Comparison of ENCODE assay signal across 9 mouse cellular contexts in genomic region chr1:127203231-127203764, GRCm38 (mm10). TPM values are rescaled to one million over a fixed set of nuclear protein-coding genes. Genes with fewer than 3 reads are reported as not detected.
DNase-seq lines count a peak whose midpoint lies in the region; ATAC-seq lines count a peak whose summit lies in the region.
"Had no signal": no experiment of that assay in that cellular context is flagged by ENCODE, and none has a peak within 500 bp of the region (broad histone marks: within the 10 kb centered on the region; RNA-seq: fewer than 3 reads in every experiment).

No protein-coding gene starts in this region.

- 66% methylated on average over 4 of the region's 4 CpGs for WGBS in midbrain, embryonic 14.5 days
- 59% methylated on average over 4 of the region's 4 CpGs for WGBS in midbrain, embryonic 15.5 days
- WGBS in forebrain, embryonic 16.5 days: 68% methylated on average over 4 of the region's 4 CpGs

- no peak overlapping the region for H3K4me3 ChIP-seq in midbrain, embryonic 14.5 days (replicated peaks; ENCODE audit: low read depth, low read length)
- H3K4me3 ChIP-seq in midbrain, embryonic 15.5 days: no peak overlapping the region
- H3K4me3 ChIP-seq in forebrain, embryonic 16.5 days (replicated peaks; ENCODE audit: low read length): no peak overlapping the region

- H3K27me3 ChIP-seq in midbrain, embryonic 14.5 days (ENCODE audit: control insufficient read depth, insufficient read depth, low read length): no peaks in the 10 kb centered on the region
- H3K27me3 ChIP-seq in midbrain, embryonic 15.5 days (replicated peaks): no peaks in the 10 kb centered on the region
- H3K27me3 ChIP-seq in forebrain, embryonic 16.5 days (replicated peaks; ENCODE audit: control insufficient read depth, insufficient read depth, low read length): no peaks in the 10 kb centered on the region

- DNase-seq in gastrocnemius, adult 18-20 months (ENCODE audit: low spot score): peak; percentile 44
- no peak for DNase-seq in gastrocnemius, postnatal 25 days
- DNase-seq in midbrain, embryonic 14.5 days: peak; percentile 82
- peak; percentile 55 to 63 for DNase-seq in cerebellum, adult 18-20 months
- peak; percentile 52 for DNase-seq in layer of hippocampus, adult 9-10 months (ENCODE audit: low spot score)
- DNase-seq in right cerebral cortex, postnatal 4 days: peak; percentile 25

- no peak overlapping the region for H3K27ac ChIP-seq in midbrain, embryonic 14.5 days (replicated peaks; ENCODE audit: low read depth, low read length)
- H3K27ac ChIP-seq in midbrain, embryonic 15.5 days: no peak overlapping the region
- H3K27ac ChIP-seq in forebrain, embryonic 16.5 days (ENCODE audit: low read length): no peak overlapping the region
- H3K27ac ChIP-seq: liver, embryonic 14.5 days had no signal

- no peak overlapping the region for H3K9ac ChIP-seq in midbrain, embryonic 14.5 days (replicated peaks; ENCODE audit: low read length)
- H3K9ac ChIP-seq in midbrain, embryonic 15.5 days: no peak overlapping the region
- H3K9ac ChIP-seq in forebrain, embryonic 16.5 days (replicated peaks; ENCODE audit: low read depth, low read length): no peak overlapping the region
- H3K9ac ChIP-seq: liver, embryonic 14.5 days had no signal

- no peak overlapping the region for H3K4me2 ChIP-seq in midbrain, embryonic 14.5 days (ENCODE audit: low read length)
- no peak overlapping the region for H3K4me2 ChIP-seq in midbrain, embryonic 15.5 days
- H3K4me2 ChIP-seq in forebrain, embryonic 16.5 days (ENCODE audit: low read length): no peak overlapping the region

- peaks cover 16% of the 10 kb centered on the region for H3K4me1 ChIP-seq in midbrain, embryonic 14.5 days (ENCODE audit: control insufficient read depth, insufficient read depth, low read length)
- peaks cover 20% of the 10 kb centered on the region for H3K4me1 ChIP-seq in midbrain, embryonic 15.5 days
- H3K4me1 ChIP-seq in forebrain, embryonic 16.5 days (replicated peaks; ENCODE audit: control insufficient read depth, insufficient read depth, low read length): peaks cover 21% of the 10 kb centered on the region

- ATAC-seq in midbrain, embryonic 14.5 days (ENCODE audit: low FRiP score, low TSS enrichment): no peak
- no peak for ATAC-seq in midbrain, embryonic 15.5 days (replicated peaks)
- no peak for ATAC-seq in forebrain, embryonic 16.5 days

- H3K9me3 ChIP-seq in midbrain, embryonic 14.5 days (ENCODE audit: control insufficient read depth, low read length): no peaks in the 10 kb centered on the region
- H3K9me3 ChIP-seq in midbrain, embryonic 15.5 days: no peaks in the 10 kb centered on the region
- H3K9me3 ChIP-seq in forebrain, embryonic 16.5 days (ENCODE audit: control insufficient read depth, low read length): no peaks in the 10 kb centered on the region

- no peaks in the 10 kb centered on the region for H3K36me3 ChIP-seq in midbrain, embryonic 14.5 days (ENCODE audit: control insufficient read depth, insufficient read depth, low read length)
- H3K36me3 ChIP-seq in midbrain, embryonic 15.5 days (replicated peaks): no peaks in the 10 kb centered on the region
- no peaks in the 10 kb centered on the region for H3K36me3 ChIP-seq in forebrain, embryonic 16.5 days (ENCODE audit: control insufficient read depth, insufficient read depth)

RNA-seq across cellular contexts. Expression of gene Mgat5, which starts 1.5 kb away (rescaled TPM):
- 1 to 10 TPM in 1 of 2 experiments, under 1 TPM in 1; 0.78 to 1.4 TPM for total RNA-seq in gastrocnemius, adult 18-20 months (2021)
- total RNA-seq in gastrocnemius, postnatal 25 days (2021): 1 to 10 TPM; 1.3 to 1.8 TPM
- 18.3 and 21.4 TPM in 2 replicates for polyA plus RNA-seq in midbrain, embryonic 14.5 days (2014; fragmentation: Nextera tagmentation; extraction: Ambion mirVana)
- polyA plus RNA-seq in midbrain, embryonic 15.5 days (2015; fragmentation: Nextera tagmentation; extraction: Ambion mirVana): 15.0 and 17.0 TPM in 2 replicates
- polyA plus RNA-seq in forebrain, embryonic 16.5 days (2015; fragmentation: Nextera tagmentation; extraction: Ambion mirVana): 12.1 and 14.8 TPM in 2 replicates
